In genomic region chr11:88372589-88372988, GRCm38 (mm10) we compare ENCODE assay signal across 14 mouse cellular contexts.
A peak's percentile ranks its signal among the peaks of the same experiment; 100 is the strongest.
DNase-seq lines count a peak whose midpoint lies in the region; ATAC-seq lines count a peak whose summit lies in the region.
"Had no signal": no experiment of that assay in that cellular context is flagged by ENCODE, and none has a peak within 500 bp of the region (broad histone marks: within the 10 kb centered on the region; RNA-seq: fewer than 3 reads in every experiment).

No protein-coding gene starts in this region.

- no peaks in the 10 kb centered on the region for H3K9me3 ChIP-seq in limb, embryonic 12.5 days
- no peaks in the 10 kb centered on the region for H3K9me3 ChIP-seq in limb, embryonic 10.5 days (replicated peaks)
- no peaks in the 10 kb centered on the region for H3K9me3 ChIP-seq in forebrain, embryonic 14.5 days (replicated peaks; ENCODE audit: control insufficient read depth, low read length)
- H3K9me3 ChIP-seq: heart, embryonic 10.5 days had no signal

- H3K4me1 ChIP-seq in limb, embryonic 12.5 days (replicated peaks), result no peaks in the 10 kb centered on the region
- no peaks in the 10 kb centered on the region for H3K4me1 ChIP-seq in limb, embryonic 10.5 days
- peaks cover 10% of the 10 kb centered on the region; the same call in 1 of the 2 replicates for H3K4me1 ChIP-seq in forebrain, embryonic 14.5 days (ENCODE audit: control insufficient read depth, insufficient read depth, low read length)

- H3K4me2 ChIP-seq in limb, embryonic 12.5 days, result no peak overlapping the region
- H3K4me2 ChIP-seq in forebrain, embryonic 14.5 days (ENCODE audit: low read length), result no peak overlapping the region
- H3K4me2 ChIP-seq: liver, embryonic 11.5 days had no signal

- H3K27ac ChIP-seq in limb, embryonic 12.5 days, result 0 out of 2 replicates have a peak overlapping the region, but pooled peaks have one; percentile 41
- no peak overlapping the region for H3K27ac ChIP-seq in limb, embryonic 10.5 days
- H3K27ac ChIP-seq in forebrain, embryonic 14.5 days (ENCODE audit: low read depth, low read length), result no peak overlapping the region
- H3K27ac ChIP-seq: heart, embryonic 10.5 days had no signal

- no peak for ATAC-seq in limb, embryonic 12.5 days (ENCODE audit: insufficient number of reproducible peaks, insufficient read depth, low FRiP score, low TSS enrichment, low read depth)
- no peak for ATAC-seq in forebrain, embryonic 14.5 days
- ATAC-seq: intestine, embryonic 16.5 days had no signal

- H3K27me3 ChIP-seq in limb, embryonic 12.5 days, result no peaks in the 10 kb centered on the region
- H3K27me3 ChIP-seq in limb, embryonic 10.5 days (ENCODE audit: low read depth, poor library complexity, severe bottlenecking), result no peaks in the 10 kb centered on the region
- no peaks in the 10 kb centered on the region for H3K27me3 ChIP-seq in forebrain, embryonic 14.5 days (replicated peaks; ENCODE audit: control insufficient read depth, insufficient read depth, low read length)

- H3K4me3 ChIP-seq in limb, embryonic 12.5 days (replicated peaks), result no peak overlapping the region
- no peak overlapping the region for H3K4me3 ChIP-seq in limb, embryonic 10.5 days
- H3K4me3 ChIP-seq in forebrain, embryonic 14.5 days (ENCODE audit: low read depth, low read length), result no peak overlapping the region
- H3K4me3 ChIP-seq: heart, embryonic 10.5 days had no signal

- no peak for DNase-seq in limb, embryonic 10.5 days (ENCODE audit: low spot score)
- DNase-seq in forebrain, embryonic 14.5 days (ENCODE audit: low spot score), result peak; percentile 45
- DNase-seq in layer of hippocampus, adult 9-11 months, result peak; percentile 30
- DNase-seq in telencephalon, adult 2 months (ENCODE audit: low read depth, low spot score), result peak; percentile 32
- no peak for DNase-seq in T-cell, adult 2 months (ENCODE audit: low spot score)
- DNase-seq in retina, postnatal 1 day, result no peak
- DNase-seq: adrenal gland, postnatal 14 days; cerebellum, postnatal 36 days; kidney, postnatal 14 days; lung, postnatal 10 days had no signal

- H3K36me3 ChIP-seq in limb, embryonic 12.5 days, result peaks cover 30% of the 10 kb centered on the region; the same call in 1 of the 2 replicates
- H3K36me3 ChIP-seq in limb, embryonic 10.5 days, result peaks cover 54% of the 10 kb centered on the region
- H3K36me3 ChIP-seq in forebrain, embryonic 14.5 days (ENCODE audit: control insufficient read depth, insufficient read depth, low read length), result peaks cover 12% of the 10 kb centered on the region

- 89% methylated on average over 4 of the region's 4 CpGs for WGBS in limb, embryonic 12.5 days
- 89% methylated on average over 4 of the region's 4 CpGs for WGBS in limb, embryonic 10.5 days
- WGBS in forebrain, embryonic 14.5 days, result 70% methylated on average over 4 of the region's 4 CpGs

- no peak overlapping the region for H3K9ac ChIP-seq in limb, embryonic 12.5 days (replicated peaks)
- no peak overlapping the region for H3K9ac ChIP-seq in forebrain, embryonic 14.5 days (ENCODE audit: low read length)

Comparison
In these comparisons a context has a peak if more than half of its experiments do, and no peak if none do; other contexts are left out.
1. DNase-seq: peak in forebrain, embryonic 14.5 days (single experiment), layer of hippocampus, adult 9-11 months (single experiment) and telencephalon, adult 2 months (single experiment); none in limb, embryonic 10.5 days (single experiment), T-cell, adult 2 months (single experiment) and retina, postnatal 1 day (single experiment).